Mouse (Mus musculus) hindbrain, postnatal 0 days (tissue): ENCODE measurements around the gene T2. TPM values are rescaled to one million over a fixed set of nuclear protein-coding genes. Genes with fewer than 3 reads are reported as not detected.

Source experiments
- ATAC-seq: fragments of 200-750 bp; cut with Nextera tagmentation; 2 replicates; pipeline ENCODE4 v1.8.0; 2017; ENCODE audit warnings: mild to moderate bottlenecking, moderate TSS enrichment, moderate library complexity
- DNase-seq: peaks from one replicate; pipeline ENCODE4 v3.0.0-alpha.2; 2015; ENCODE audit warnings: low spot score
- H3K27ac ChIP-seq: fragments of 300-500 bp; sonication (generic); 2 replicates; pipeline ENCODE4 v1.5.1; 2014; ENCODE audit warnings: mild to moderate bottlenecking
- H3K27me3 ChIP-seq: fragments of 300-500 bp; sonication (generic); 2 replicates; pipeline ENCODE4 v1.6.1; 2014; ENCODE audit warnings: low read length, mixed read lengths; ENCODE audit not compliant: insufficient read depth
- H3K36me3 ChIP-seq: fragments of 300-500 bp; sonication (generic); 2 replicates; pipeline ENCODE4 v1.6.1; 2014; ENCODE audit warnings: low read length, mixed read lengths; ENCODE audit not compliant: insufficient read depth
- H3K4me1 ChIP-seq: fragments of 300-500 bp; sonication (generic); 2 replicates; pipeline ENCODE4 v1.6.1; 2014; ENCODE audit warnings: antibody characterized with exemption, low read length, mixed read lengths; ENCODE audit not compliant: insufficient read depth
- H3K4me2 ChIP-seq: fragments of 300-500 bp; sonication (generic); 2 replicates; pipeline ENCODE4 v1.6.1; 2014; ENCODE audit warnings: low read depth, mild to moderate bottlenecking, low read length, moderate library complexity, mixed read lengths
- H3K4me3 ChIP-seq: fragments of 300-500 bp; sonication (generic); 2 replicates; pipeline ENCODE4 v1.5.1; 2014; ENCODE audit warnings: low read length
- H3K9ac ChIP-seq: fragments of 300-500 bp; sonication (generic); replicated peaks from 2 replicates; pipeline ENCODE4 v1.6.1; 2014; ENCODE audit warnings: mild to moderate bottlenecking, low read length, moderate library complexity, mixed read lengths
- H3K9me3 ChIP-seq: fragments of 300-500 bp; sonication (generic); 2 replicates; pipeline ENCODE4 v1.6.1; 2016; ENCODE audit warnings: low read length, mixed read lengths
- CTCF ChIP-seq: IDR thresholded peaks from 2 replicates; pipeline ENCODE4 v1.5.1; 2016; ENCODE audit warnings: antibody characterized with exemption, control low read depth, low read depth
- WGBS: fragments of 180-500 bp; shearing (Covaris S2); extraction: QIAGEN DNeasy Blood & Tissue Kit; methylation state at CpG from one replicate; pipeline ENCODE4 v1.1.7; 2014; 5-methylcytosine and 5-hydroxymethylcytosine counted together
- polyA plus RNA-seq: library from polyadenylated mRNA; unstranded; fragments of >200 nt; fragmentation: Nextera tagmentation; extraction: Ambion mirVana; gene quantifications from 2 replicates; pipeline ENCODE4 v1.2.1, GENCODE M21; 2015
- total RNA-seq: library from RNA; depleted of rRNA; stranded (reverse); fragments of >200 nt; gene quantifications from 2 replicates; pipeline ENCODE4 v1.2.3, GENCODE M21; 2014; rRNA removed

The T2 gene
- total and polyA plus RNA-seq, 2 experiments from 2014 or later = 0.10 to 0.69 TPM

GRCm38 (mm10) chr17:8468716-8469344, 113.0 kb downstream of the T2 start:
- H3K9ac ChIP-seq = 0 out of 2 replicates have a peak overlapping the region, but pooled peaks have one; percentile 9
- no peak overlapping the region for H3K4me3 ChIP-seq
- no peaks in the 10 kb centered on the region for H3K27me3 ChIP-seq
- peak; percentile 97 for TF ChIP-seq CTCF
- no peaks in the 10 kb centered on the region for H3K36me3 ChIP-seq
- DNase-seq (peak; percentile 93), ATAC-seq (peak; percentile 90)
- 15% methylated on average over 19 of the region's 19 CpGs for WGBS
- H3K4me1 ChIP-seq = no peaks in the 10 kb centered on the region
- H3K9me3 ChIP-seq = no peaks in the 10 kb centered on the region
- no peak overlapping the region for H3K4me2 ChIP-seq
- H3K27ac ChIP-seq = no peak overlapping the region

Other genes with a start within 250 kb of the T2 start
- gene Gm49673, start 208.2 kb upstream of the T2 start, total RNA-seq = 1.6 and 6.0 TPM in 2 replicates
- gene Gm49673, start 208.2 kb upstream of the T2 start, polyA plus RNA-seq = 0.35 and 0.79 TPM in 2 replicates
- gene Rnaset2a, start 207.9 kb upstream of the T2 start, total RNA-seq = 13.7 and 26.9 TPM in 2 replicates
- gene Rnaset2a, start 207.9 kb upstream of the T2 start, polyA plus RNA-seq = 24.0 and 25.4 TPM in 2 replicates
- gene Fgfr1op, start 190.5 kb upstream of the T2 start, total RNA-seq = 11.8 and 17.3 TPM in 2 replicates
- gene Fgfr1op, start 190.5 kb upstream of the T2 start, polyA plus RNA-seq = 18.6 and 20.4 TPM in 2 replicates
- not detected in 2 replicates for gene Ccr6, start 119.9 kb upstream of the T2 start, total RNA-seq
- not detected in 2 replicates for gene Ccr6, start 119.9 kb upstream of the T2 start, polyA plus RNA-seq
- gene Mpc1, start 73.1 kb upstream of the T2 start, total RNA-seq = 485 and 522 TPM in 2 replicates
- gene Mpc1, start 73.1 kb upstream of the T2 start, polyA plus RNA-seq = 608 and 645 TPM in 2 replicates
- gene Sft2d1, start 44.9 kb upstream of the T2 start, total RNA-seq = 74.5 and 98.7 TPM in 2 replicates
- 171 and 172 TPM in 2 replicates for gene Sft2d1, start 44.9 kb upstream of the T2 start, polyA plus RNA-seq
- 40.9 and 41.2 TPM in 2 replicates for gene Prr18, start 18.5 kb upstream of the T2 start, total RNA-seq
- 17.6 and 18.0 TPM in 2 replicates for gene Prr18, start 18.5 kb upstream of the T2 start, polyA plus RNA-seq
- 0.52 TPM in 1 of 2 replicates, not detected in the other for gene T, start 78.4 kb downstream of the T2 start, total RNA-seq
- 0.31 and 0.44 TPM in 2 replicates for gene T, start 78.4 kb downstream of the T2 start, polyA plus RNA-seq
- gene Pde10a, start 169.4 kb downstream of the T2 start, total RNA-seq = 37.8 and 38.5 TPM in 2 replicates
- 8.2 and 8.4 TPM in 2 replicates for gene Pde10a, start 169.4 kb downstream of the T2 start, polyA plus RNA-seq
- gene Gm17087, start 211.0 kb downstream of the T2 start, total RNA-seq = not detected in 2 replicates
- gene Gm17087, start 211.0 kb downstream of the T2 start, polyA plus RNA-seq = not detected in 2 replicates